Mouse (Mus musculus): ENCODE measurements at regions not wholly inside any gene's neighbourhood (a gene's known extent, or its start where the extent isn't known, plus 50 kb on each side); places are given as distances from the start of the nearest gene placed in this dataset.

DNA sequence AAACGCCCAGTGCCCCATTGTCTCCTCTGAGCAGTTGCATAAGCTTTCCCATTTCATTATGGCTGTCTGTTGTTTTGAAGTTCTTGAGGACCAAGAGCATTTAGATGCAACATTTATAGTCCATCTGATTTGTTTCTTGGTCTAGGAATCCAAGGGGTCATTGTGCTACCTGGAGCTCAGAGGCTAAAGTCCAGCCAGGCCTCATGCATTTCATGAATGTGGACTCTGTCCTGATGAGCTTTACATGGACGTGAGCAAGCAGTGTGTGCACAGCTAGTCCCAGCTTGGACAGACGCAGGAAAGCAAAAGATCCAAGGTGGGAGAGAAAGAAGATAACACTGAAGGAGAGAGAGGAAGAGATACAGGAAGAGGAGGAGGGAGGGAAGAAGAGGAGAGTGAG is 496.0 kb upstream of the 3110018I06Rik start:
- TF ChIP-seq TCF12 (IDR thresholded peaks at IDR 0.05; ENCODE audit: low read depth, low read length) (no peak), CTCF (IDR thresholded peaks at IDR 0.05 in 2 of 3, conservative IDR thresholded peaks at IDR 0.05 in 1 of 3; ENCODE audit: control insufficient read depth in 1 of 3, insufficient read depth in 1 of 3, low read depth in 2 of 3, low read length in 3 of 3, poor library complexity in 1 of 3, severe bottlenecking in 1 of 3) (no peak), ZC3H11A (IDR thresholded peaks at IDR 0.05; ENCODE audit: low read depth, low read length) (no peak), POLR2A (IDR thresholded peaks at IDR 0.05; ENCODE audit: control insufficient read depth in 1 of 2, insufficient read depth in 1 of 2, low read depth in 1 of 2, low read length in 2 of 2, poor library complexity in 1 of 2) (no peak), RCOR1 (IDR thresholded peaks at IDR 0.05; ENCODE audit: low read depth, low read length) (no peak), RAD21 (IDR thresholded peaks at IDR 0.05; ENCODE audit: low read depth, low read length) (no peak), KAT2A (conservative IDR thresholded peaks at IDR 0.05; ENCODE audit: low read depth, low read length) (no peak), E2F4 (IDR thresholded peaks at IDR 0.05; ENCODE audit: borderline replicate concordance, low read depth, low read length) (no peak), GABPA (IDR thresholded peaks at IDR 0.05; ENCODE audit: low read depth, low read length) (no peak)
